Mouse (Mus musculus) G1E-ER4 (cell line): Measurements from ENCODE around the gene 1700013F07Rik. TPM values are rescaled to one million over a fixed set of nuclear protein-coding genes. Genes with fewer than 3 reads are reported as not detected.

ENCODE experiments used
- GATA1 ChIP-seq: IDR thresholded peaks from one replicate; pipeline ENCODE4 v1.8.0; 2012; ENCODE audit warnings: low read length, inconsistent platforms
- polyA plus RNA-seq: library from polyadenylated mRNA; stranded (reverse); fragments of >175 nt; gene quantifications from 2 replicates; pipeline ENCODE4 v1.2.3, GENCODE M21; 2012

1700013F07Rik gene
- polyA plus RNA-seq, 1 experiment: not detected

DNA sequence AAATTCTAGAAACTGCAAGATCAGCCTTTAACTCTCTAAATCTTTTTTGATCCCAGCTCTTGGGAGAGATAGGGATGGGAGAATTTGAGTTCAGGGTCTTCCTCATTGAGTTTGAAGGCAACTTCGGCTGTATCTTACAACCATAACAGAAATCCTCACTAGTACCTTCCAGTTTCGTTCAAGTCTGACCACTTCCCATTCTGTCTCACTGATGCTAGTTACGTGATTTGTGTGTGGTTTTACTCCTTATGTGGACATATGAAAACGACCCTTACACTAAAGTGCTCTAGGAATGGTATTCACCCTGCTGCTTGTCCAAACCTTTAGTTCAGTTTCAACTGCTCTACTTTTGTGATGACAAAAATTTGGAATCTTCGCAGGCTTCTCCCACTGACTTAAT lies 40.1 kb downstream of the 1700013F07Rik start:
- TF ChIP-seq GATA1: no peak

DNA sequence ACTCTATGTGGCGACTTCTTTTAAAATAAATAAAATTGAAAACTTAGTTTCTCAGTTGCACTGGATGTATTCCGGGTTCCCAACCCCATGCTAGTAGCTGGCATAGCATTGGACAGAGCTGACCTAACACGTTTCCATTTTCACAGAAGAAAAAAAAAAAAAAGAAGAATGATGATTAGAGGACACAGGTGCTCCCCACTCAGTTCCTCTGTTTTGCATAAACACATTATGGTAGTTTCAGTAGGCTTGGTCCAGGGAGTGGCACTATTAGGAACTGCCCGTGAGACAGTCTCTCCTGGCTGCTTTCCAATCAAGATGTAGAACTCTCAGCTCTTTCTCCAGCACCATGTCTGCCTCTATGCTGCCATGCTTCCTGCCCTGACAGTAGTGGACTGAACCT lies 50.6 kb downstream of the 1700013F07Rik start:
- no peak for TF ChIP-seq GATA1

DNA sequence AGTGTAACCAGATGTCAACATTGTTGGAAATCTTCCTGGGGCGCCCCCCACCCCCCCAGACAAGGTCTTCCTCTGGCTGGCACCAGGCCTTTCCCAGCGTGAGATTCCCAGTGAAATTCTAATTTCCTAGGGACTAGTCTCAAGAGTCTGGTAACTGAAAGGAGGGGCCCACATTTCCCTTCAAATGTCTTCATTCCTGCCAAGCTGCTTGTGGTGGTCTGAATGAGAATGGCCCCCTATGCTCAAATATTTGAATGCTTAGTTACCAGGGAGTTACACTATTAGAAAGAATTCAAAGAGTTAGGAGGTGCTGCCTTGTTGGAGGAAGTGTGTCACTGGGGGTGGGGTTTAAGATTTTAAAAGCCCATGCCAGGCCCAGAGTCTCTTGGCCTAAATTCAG lies 54.5 kb downstream of the 1700013F07Rik start:
- TF ChIP-seq GATA1: no peak

DNA sequence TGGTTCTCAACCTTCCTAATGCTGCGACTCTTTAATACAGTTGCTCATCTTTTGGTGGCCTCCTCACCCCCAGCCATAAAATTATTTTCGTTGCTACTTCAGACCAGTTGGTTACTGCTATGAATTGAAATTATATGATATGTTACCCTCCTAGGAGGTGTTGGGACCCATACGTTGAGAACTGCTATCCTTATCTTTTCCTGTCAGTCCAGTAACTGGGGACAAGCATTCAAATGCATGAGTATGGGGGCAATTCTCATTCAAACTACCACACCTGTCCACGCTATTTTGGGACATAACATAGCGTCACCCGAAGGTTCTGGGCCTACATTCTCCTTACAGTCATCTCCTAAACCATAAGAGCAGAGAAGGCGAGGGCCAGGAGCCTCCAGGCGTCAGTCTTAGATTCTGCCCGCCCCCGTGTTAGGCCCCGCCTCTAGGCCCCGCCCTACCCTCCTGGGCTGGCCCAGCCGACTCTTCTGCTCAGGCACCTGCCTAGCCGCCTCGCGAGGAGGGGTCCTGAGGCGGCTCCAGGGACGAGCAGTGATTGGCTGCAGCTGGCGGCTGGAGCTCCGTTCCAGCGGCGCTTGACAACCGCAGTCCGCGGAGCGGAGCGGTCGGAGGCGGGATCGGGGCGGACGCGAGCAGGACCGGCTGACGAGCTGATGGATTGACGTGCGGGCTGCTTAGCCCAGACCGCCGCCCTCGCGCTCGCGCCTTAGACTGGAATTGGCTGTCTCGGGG lies 57.0 kb downstream of the 1700013F07Rik start, which contains the start of gene Wdr47:
Gene Wdr47 (plus strand): TSS at position 494 of the 744 bp plus-strand sequence.
- no peak for TF ChIP-seq GATA1

DNA sequence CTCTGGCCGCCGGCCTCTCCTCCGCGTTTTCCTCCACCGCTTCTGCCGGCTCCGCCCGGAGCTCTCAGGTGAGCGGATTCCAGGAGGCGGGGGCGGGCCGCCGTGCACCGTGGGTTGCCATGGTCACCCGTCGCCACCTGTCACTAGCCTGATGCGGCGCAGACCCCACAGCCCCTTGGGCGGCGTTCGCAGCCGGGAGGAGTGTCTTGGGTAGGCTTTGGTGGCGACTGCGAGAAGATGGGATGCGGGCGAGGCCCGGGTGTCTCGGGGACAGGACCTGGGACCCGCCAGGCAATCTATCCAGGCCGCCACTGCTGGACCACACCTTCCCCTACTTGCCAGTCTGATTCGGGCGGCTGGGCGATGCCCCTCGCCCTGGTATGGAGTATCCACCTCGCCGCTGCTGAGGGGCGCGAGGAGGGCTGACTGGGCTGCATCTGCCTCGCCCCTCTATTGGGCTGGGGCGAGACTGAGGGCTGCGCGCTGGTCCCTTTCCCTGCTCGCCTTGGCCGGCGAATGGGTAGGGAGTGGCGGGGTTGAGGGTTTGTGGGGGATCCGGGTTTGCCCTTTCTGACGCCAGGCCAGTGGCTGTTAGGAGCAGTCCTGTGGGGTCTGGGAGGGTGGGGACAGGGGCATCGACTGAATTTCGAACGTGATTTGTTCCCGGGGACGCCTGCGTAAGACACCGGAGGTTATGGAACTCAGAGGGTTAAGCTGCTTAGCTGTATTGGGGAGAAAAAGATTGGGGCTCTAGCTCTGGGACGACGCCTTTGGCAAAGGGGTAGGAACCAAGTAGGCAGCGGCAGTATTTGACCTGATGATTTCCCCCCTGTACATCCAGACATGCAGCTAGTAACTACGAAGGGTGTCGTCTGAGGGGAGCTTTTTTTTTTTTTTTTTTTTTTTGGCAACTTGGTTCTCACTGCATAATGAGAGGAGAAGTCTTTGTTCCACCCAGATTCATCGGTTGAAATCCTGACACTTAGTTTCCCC lies 57.9 kb downstream of the 1700013F07Rik start:
- TF ChIP-seq GATA1: no peak

Other genes starting within 250 kb of the 1700013F07Rik start
- gene Mybphl, start 169.2 kb upstream of the 1700013F07Rik start, polyA plus RNA-seq: not detected in 2 replicates
- 47.9 and 51.7 TPM in 2 replicates for gene Psrc1, start 150.3 kb upstream of the 1700013F07Rik start, polyA plus RNA-seq
- gene Celsr2, start 118.6 kb upstream of the 1700013F07Rik start, polyA plus RNA-seq: not detected in 2 replicates
- 172 and 175 TPM in 2 replicates for gene Sars, start 88.9 kb upstream of the 1700013F07Rik start, polyA plus RNA-seq
- gene 5330417C22Rik, start 2.4 kb downstream of the 1700013F07Rik start, polyA plus RNA-seq: not detected in 2 replicates
- 1.7 and 2.3 TPM in 2 replicates for gene Tmem167b, start 28.3 kb downstream of the 1700013F07Rik start, polyA plus RNA-seq
- 0.35 and 0.38 TPM in 2 replicates for gene Taf13, start 37.5 kb downstream of the 1700013F07Rik start, polyA plus RNA-seq
- 1.5 and 1.6 TPM in 2 replicates for gene Wdr47, start 57.1 kb downstream of the 1700013F07Rik start, polyA plus RNA-seq
- 15.5 and 21.0 TPM in 2 replicates for gene Clcc1, start 119.8 kb downstream of the 1700013F07Rik start, polyA plus RNA-seq
- gene Gpsm2, start 188.2 kb downstream of the 1700013F07Rik start, polyA plus RNA-seq: 7.0 and 25.5 TPM in 2 replicates
- not detected in 2 replicates for gene Aknad1, start 205.5 kb downstream of the 1700013F07Rik start, polyA plus RNA-seq